20 mouse cellular contexts compared by ENCODE assay signal in genomic region chr16:70147673-70148359, GRCm38 (mm10).
DNase-seq lines count a peak whose midpoint lies in the region; ATAC-seq lines count a peak whose summit lies in the region.
"Had no signal": no experiment of that assay in that cellular context is flagged by ENCODE, and none has a peak within 500 bp of the region (broad histone marks: within the 10 kb centered on the region; RNA-seq: fewer than 3 reads in every experiment).

No protein-coding gene starts in this region.

- DNase-seq in ZHBTc4 (ENCODE audit: low read depth, low spot score) = peak; percentile 28
- DNase-seq in embryo, embryonic 10.5 days (ENCODE audit: low spot score) = peak; percentile 10
- no peak for DNase-seq in spleen, adult 18-20 months
- no peak for DNase-seq in kidney, postnatal 25 days
- no peak for DNase-seq in kidney, postnatal 4 days
- DNase-seq: adrenal gland, postnatal 10 days; cerebellum, adult 8-10 months; heart, postnatal 36 days; kidney, adult 2 months; kidney, postnatal 14 days; liver; liver, postnatal 0 days; lung, postnatal 14 days had no signal

- H3K27me3 ChIP-seq in forebrain, embryonic 15.5 days = no peaks in the 10 kb centered on the region
- no peaks in the 10 kb centered on the region for H3K27me3 ChIP-seq in midbrain, embryonic 13.5 days
- H3K27me3 ChIP-seq in heart, embryonic 12.5 days (replicated peaks) = no peaks in the 10 kb centered on the region
- H3K27me3 ChIP-seq: embryonic facial prominence, embryonic 12.5 days; heart, embryonic 13.5 days; megakaryocyte, embryonic 14.5 days had no signal

- peak; percentile 64 for ATAC-seq in forebrain, embryonic 15.5 days (replicated peaks)
- ATAC-seq in midbrain, embryonic 13.5 days = peak; percentile 69
- no peak for ATAC-seq in heart, embryonic 12.5 days (ENCODE audit: insufficient number of reproducible peaks, low FRiP score)
- ATAC-seq: hindbrain, postnatal 0 days; liver, postnatal 0 days had no signal

- H3K9me3 ChIP-seq in forebrain, embryonic 15.5 days = no peaks in the 10 kb centered on the region
- no peaks in the 10 kb centered on the region for H3K9me3 ChIP-seq in midbrain, embryonic 13.5 days
- no peaks in the 10 kb centered on the region for H3K9me3 ChIP-seq in heart, embryonic 12.5 days (replicated peaks)
- H3K9me3 ChIP-seq: embryonic facial prominence, embryonic 12.5 days; heart, embryonic 13.5 days had no signal

- H3K36me3 ChIP-seq in forebrain, embryonic 15.5 days = no peaks in the 10 kb centered on the region
- H3K36me3 ChIP-seq in midbrain, embryonic 13.5 days = no peaks in the 10 kb centered on the region
- no peaks in the 10 kb centered on the region for H3K36me3 ChIP-seq in heart, embryonic 12.5 days
- H3K36me3 ChIP-seq: embryonic facial prominence, embryonic 12.5 days; heart, embryonic 13.5 days had no signal

- no peak overlapping the region for H3K4me2 ChIP-seq in forebrain, embryonic 15.5 days (replicated peaks)
- no peak overlapping the region for H3K4me2 ChIP-seq in midbrain, embryonic 13.5 days (replicated peaks)
- H3K4me2 ChIP-seq in heart, embryonic 12.5 days = no peak overlapping the region
- H3K4me2 ChIP-seq: embryonic facial prominence, embryonic 12.5 days; heart, embryonic 13.5 days had no signal

- H3K9ac ChIP-seq in forebrain, embryonic 15.5 days (replicated peaks) = no peak overlapping the region
- H3K9ac ChIP-seq in midbrain, embryonic 13.5 days (replicated peaks) = no peak overlapping the region
- no peak overlapping the region for H3K9ac ChIP-seq in heart, embryonic 12.5 days
- H3K9ac ChIP-seq: embryonic facial prominence, embryonic 12.5 days; heart, embryonic 13.5 days; liver, postnatal 0 days had no signal

- H3K27ac ChIP-seq in forebrain, embryonic 15.5 days (replicated peaks) = no peak overlapping the region
- H3K27ac ChIP-seq in midbrain, embryonic 13.5 days = no peak overlapping the region
- H3K27ac ChIP-seq in heart, embryonic 12.5 days (ENCODE audit: poor library complexity, severe bottlenecking) = no peak overlapping the region
- H3K27ac ChIP-seq: embryonic facial prominence, embryonic 12.5 days; heart, embryonic 13.5 days; hindbrain, postnatal 0 days had no signal

- H3K4me3 ChIP-seq in forebrain, embryonic 15.5 days = no peak overlapping the region
- H3K4me3 ChIP-seq in midbrain, embryonic 13.5 days (replicated peaks) = no peak overlapping the region
- no peak overlapping the region for H3K4me3 ChIP-seq in heart, embryonic 12.5 days
- H3K4me3 ChIP-seq: embryonic facial prominence, embryonic 12.5 days; heart, embryonic 13.5 days; megakaryocyte, embryonic 14.5 days had no signal

- H3K4me1 ChIP-seq in forebrain, embryonic 15.5 days = peaks cover 9% of the 10 kb centered on the region
- peaks cover 12% of the 10 kb centered on the region for H3K4me1 ChIP-seq in midbrain, embryonic 13.5 days (replicated peaks)
- H3K4me1 ChIP-seq in heart, embryonic 12.5 days (replicated peaks) = no peaks in the 10 kb centered on the region
- H3K4me1 ChIP-seq: embryonic facial prominence, embryonic 12.5 days; heart, embryonic 13.5 days; megakaryocyte, embryonic 14.5 days had no signal

- 12% methylated on average over 10 of the region's 10 CpGs for WGBS in forebrain, embryonic 15.5 days
- 34% methylated on average over 10 of the region's 10 CpGs for WGBS in midbrain, embryonic 13.5 days
- 71% methylated on average over 10 of the region's 10 CpGs for WGBS in heart, embryonic 12.5 days

Comparison
In these comparisons a context has a peak if more than half of its experiments do, and no peak if none do; other contexts are left out.
1. DNase-seq: peak in ZHBTc4 (single experiment) and embryo, embryonic 10.5 days (single experiment); none in spleen, adult 18-20 months (0 of 2), kidney, postnatal 25 days (0 of 2) and kidney, postnatal 4 days (0 of 2).